In genomic region chr9:56146326-56146923, GRCm38 (mm10) we compare ENCODE assay signal across 13 mouse cellular contexts.
"Had no signal": no experiment of that assay in that cellular context is flagged by ENCODE, and none has a peak within 500 bp of the region (broad histone marks: within the 10 kb centered on the region; RNA-seq: fewer than 3 reads in every experiment).

No protein-coding gene starts in this region.

- H3K4me3 ChIP-seq: layer of hippocampus, adult 2 months; limb, embryonic 10.5 days; liver, embryonic 15.5 days; midbrain, embryonic 13.5 days; neural tube, embryonic 12.5 days; stomach, embryonic 15.5 days had no signal

- DNase-seq: kidney, adult 18-20 months; kidney, postnatal 10 days; kidney, postnatal 4 days; lung, adult 2 months; lung, postnatal 36 days; right cerebral cortex, postnatal 14 days had no signal

- ATAC-seq: lung, postnatal 0 days; midbrain, embryonic 13.5 days had no signal

- H3K27me3 ChIP-seq: liver, embryonic 15.5 days; midbrain, embryonic 13.5 days; neural tube, embryonic 12.5 days; stomach, embryonic 15.5 days had no signal

- H3K4me1 ChIP-seq: liver, embryonic 15.5 days; neural tube, embryonic 12.5 days had no signal

- H3K9me3 ChIP-seq: limb, embryonic 10.5 days; liver, embryonic 15.5 days; midbrain, embryonic 13.5 days; neural tube, embryonic 12.5 days; stomach, embryonic 15.5 days had no signal

- H3K27ac ChIP-seq: limb, embryonic 10.5 days; liver, embryonic 15.5 days; midbrain, embryonic 13.5 days; neural tube, embryonic 12.5 days; stomach, embryonic 15.5 days had no signal

- H3K36me3 ChIP-seq: liver, embryonic 15.5 days had no signal
